Mouse (Mus musculus): Measurements from ENCODE around the gene Gm28308. TPM values are rescaled to one million over a fixed set of nuclear protein-coding genes. Genes with fewer than 3 reads are reported as not detected.

The Gm28308 gene
- total and polyA plus RNA-seq, 3 experiments: not detected

GRCm38 (mm10) chr6:52189172-52189591 is 24.0 kb downstream of the Gm28308 start:
- Histone ChIP-seq H3K9me3 (replicated peaks; ENCODE audit: insufficient read depth, low read length) (no peaks in the 10 kb centered on the region), H3K79me2 (ENCODE audit: control insufficient read depth, insufficient read depth, low read length, poor library complexity) (no peaks in the 10 kb centered on the region), H3K36me3 (ENCODE audit: control insufficient read depth in 1 of 2, insufficient read depth in 2 of 2, low read length in 2 of 2) (no peaks in the 10 kb centered on the region), H3K4me1 (ENCODE audit: control insufficient read depth in 1 of 2, insufficient read depth in 2 of 2, low read length in 2 of 2) (no peaks in the 10 kb centered on the region), H3K4me3 (ENCODE audit: control insufficient read depth in 1 of 2, insufficient read depth in 1 of 2, low read depth in 2 of 2, low read length in 2 of 2) (no peak overlapping the region), H3K9ac (ENCODE audit: control insufficient read depth, low read depth, low read length, poor library complexity, severe bottlenecking) (no peak overlapping the region), H3K27ac (ENCODE audit: control insufficient read depth, low read depth, low read length) (no peak overlapping the region), H3K27me3 (ENCODE audit: control insufficient read depth in 1 of 2, insufficient read depth in 2 of 2, low read length in 2 of 2) (no peaks in the 10 kb centered on the region)
- DNase-seq (ENCODE audit: low read depth, low spot score): no peak
- TF ChIP-seq USF1 (IDR thresholded peaks at IDR 0.05; ENCODE audit: low read depth, low read length) (no peak), ETS1 (IDR thresholded peaks at IDR 0.05; ENCODE audit: low read depth, low read length) (no peak), CHD1 (IDR thresholded peaks at IDR 0.05; ENCODE audit: low read depth, low read length) (no peak), E2F4 (IDR thresholded peaks at IDR 0.05; ENCODE audit: borderline replicate concordance, low read depth, low read length) (no peak), NELFE (IDR thresholded peaks at IDR 0.05; ENCODE audit: low read depth, low read length) (no peak)

GRCm38 (mm10) chr6:52186500-52186899 is 26.6 kb downstream of the Gm28308 start:
- Histone ChIP-seq H3K4me1 (ENCODE audit: control insufficient read depth in 1 of 2, insufficient read depth in 2 of 2, low read length in 2 of 2) (no peaks in the 10 kb centered on the region), H3K9me3 (replicated peaks; ENCODE audit: insufficient read depth, low read length) (no peaks in the 10 kb centered on the region), H3K9ac (ENCODE audit: control insufficient read depth, low read depth, low read length, poor library complexity, severe bottlenecking) (no peak overlapping the region), H3K79me2 (ENCODE audit: control insufficient read depth, insufficient read depth, low read length, poor library complexity) (no peaks in the 10 kb centered on the region), H3K27ac (ENCODE audit: control insufficient read depth, low read depth, low read length) (no peak overlapping the region), H3K36me3 (ENCODE audit: control insufficient read depth in 1 of 2, insufficient read depth in 2 of 2, low read length in 2 of 2) (no peaks in the 10 kb centered on the region), H3K4me3 (ENCODE audit: control insufficient read depth in 1 of 2, insufficient read depth in 1 of 2, low read depth in 2 of 2, low read length in 2 of 2) (no peak overlapping the region), H3K27me3 (ENCODE audit: control insufficient read depth in 1 of 2, insufficient read depth in 2 of 2, low read length in 2 of 2) (no peaks in the 10 kb centered on the region)
- DNase-seq (ENCODE audit: low read depth, low spot score): no peak
- TF ChIP-seq GABPA (IDR thresholded peaks at IDR 0.05; ENCODE audit: low read depth, low read length) (no peak), E2F4 (IDR thresholded peaks at IDR 0.05; ENCODE audit: borderline replicate concordance, low read depth, low read length) (no peak), JUND (IDR thresholded peaks at IDR 0.05; ENCODE audit: low read depth, low read length) (no peak), UBTF (IDR thresholded peaks at IDR 0.05; ENCODE audit: borderline replicate concordance, insufficient read depth, low read depth, low read length) (no peak), SMC3 (IDR thresholded peaks at IDR 0.05; ENCODE audit: low read depth, low read length) (no peak), POLR2AphosphoS2 (IDR thresholded peaks at IDR 0.05; ENCODE audit: low read length) (no peak), ETS1 (IDR thresholded peaks at IDR 0.05; ENCODE audit: low read depth, low read length) (no peak), BHLHE40 (IDR thresholded peaks at IDR 0.05; ENCODE audit: borderline replicate concordance, low read depth, low read length) (no peak), CTCF (IDR thresholded peaks at IDR 0.05 in 2 of 3, conservative IDR thresholded peaks at IDR 0.05 in 1 of 3; ENCODE audit: control insufficient read depth in 1 of 3, insufficient read depth in 1 of 3, low read depth in 2 of 3, low read length in 3 of 3, poor library complexity in 1 of 3, severe bottlenecking in 1 of 3) (no peak), MAX (IDR thresholded peaks at IDR 0.05; ENCODE audit: low read length) (no peak), CHD1 (IDR thresholded peaks at IDR 0.05; ENCODE audit: low read depth, low read length) (no peak), NELFE (IDR thresholded peaks at IDR 0.05; ENCODE audit: low read depth, low read length) (no peak), TBP (IDR thresholded peaks at IDR 0.05; ENCODE audit: low read depth, low read length) (no peak), ZMIZ1 (IDR thresholded peaks at IDR 0.05; ENCODE audit: low read depth, low read length) (no peak)

GRCm38 (mm10) chr6:52185834-52186233 is 27.3 kb downstream of the Gm28308 start:
- Histone ChIP-seq H3K9ac (ENCODE audit: control insufficient read depth, low read depth, low read length, poor library complexity, severe bottlenecking) (no peak overlapping the region), H3K4me3 (ENCODE audit: control insufficient read depth in 1 of 2, insufficient read depth in 1 of 2, low read depth in 2 of 2, low read length in 2 of 2) (no peak overlapping the region), H3K9me3 (replicated peaks; ENCODE audit: insufficient read depth, low read length) (no peaks in the 10 kb centered on the region), H3K36me3 (ENCODE audit: control insufficient read depth in 1 of 2, insufficient read depth in 2 of 2, low read length in 2 of 2) (no peaks in the 10 kb centered on the region), H3K27me3 (ENCODE audit: control insufficient read depth in 1 of 2, insufficient read depth in 2 of 2, low read length in 2 of 2) (no peaks in the 10 kb centered on the region), H3K27ac (ENCODE audit: control insufficient read depth, low read depth, low read length) (no peak overlapping the region), H3K79me2 (ENCODE audit: control insufficient read depth, insufficient read depth, low read length, poor library complexity) (no peaks in the 10 kb centered on the region), H3K4me1 (ENCODE audit: control insufficient read depth in 1 of 2, insufficient read depth in 2 of 2, low read length in 2 of 2) (no peaks in the 10 kb centered on the region)
- DNase-seq (ENCODE audit: low read depth, low spot score): no peak
- no peak for TF ChIP-seq POLR2A (IDR thresholded peaks at IDR 0.05; ENCODE audit: control insufficient read depth in 1 of 2, insufficient read depth in 1 of 2, low read depth in 1 of 2, low read length in 2 of 2, poor library complexity in 1 of 2)
- TF ChIP-seq USF2 (IDR thresholded peaks at IDR 0.05; ENCODE audit: borderline replicate concordance in 1 of 2, insufficient read depth in 1 of 2, low read depth in 1 of 2, low read length in 2 of 2): no peak
- no peak for TF ChIP-seq MYB (IDR thresholded peaks at IDR 0.05; ENCODE audit: low read depth, low read length)
